Mouse (Mus musculus): ENCODE measurements around the gene Dpf2.

DNA sequence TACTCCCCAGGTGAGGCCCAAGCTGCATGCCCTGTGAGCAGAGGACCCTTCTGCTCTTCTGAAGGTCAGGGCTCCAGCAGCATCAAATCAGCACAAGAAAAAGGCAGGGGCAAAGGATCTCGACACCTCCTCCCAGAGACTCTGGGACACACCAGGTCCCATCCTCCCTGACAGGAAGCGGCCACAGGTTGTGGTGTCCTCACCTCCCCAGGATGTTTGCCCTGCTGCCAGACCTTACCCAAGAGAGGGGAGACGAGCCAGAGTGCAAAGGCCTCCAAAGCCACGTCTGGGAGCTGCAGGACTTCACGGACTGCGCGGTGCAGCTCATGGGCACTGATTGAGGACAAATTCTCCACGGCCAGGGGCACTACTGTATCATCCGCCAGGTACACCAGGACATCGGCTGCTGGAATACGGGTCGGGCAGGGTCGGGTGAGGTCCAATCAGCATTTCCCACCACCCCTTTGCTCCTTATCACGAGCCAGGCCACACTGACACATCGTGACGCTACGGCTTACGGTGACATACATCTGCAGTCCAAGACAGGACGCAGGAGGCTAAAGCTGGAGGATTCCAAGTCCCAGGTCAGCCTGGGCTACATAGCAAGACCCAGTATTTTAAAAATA, 39.8 kb downstream of the Dpf2 start:
- TF ChIP-seq CTCF (IDR thresholded peaks at IDR 0.05; ENCODE audit: low read depth, low read length): no peak
- no peak for TF ChIP-seq GATA1 (IDR thresholded peaks at IDR 0.05; ENCODE audit: borderline replicate concordance, low read length)
- no peak for TF ChIP-seq TAL1 (conservative IDR thresholded peaks at IDR 0.05; ENCODE audit: low read depth, low read length)

Data from G1E (cell line).